Comparison of ENCODE assay signal across 25 mouse cellular contexts in the genomic region with DNA sequence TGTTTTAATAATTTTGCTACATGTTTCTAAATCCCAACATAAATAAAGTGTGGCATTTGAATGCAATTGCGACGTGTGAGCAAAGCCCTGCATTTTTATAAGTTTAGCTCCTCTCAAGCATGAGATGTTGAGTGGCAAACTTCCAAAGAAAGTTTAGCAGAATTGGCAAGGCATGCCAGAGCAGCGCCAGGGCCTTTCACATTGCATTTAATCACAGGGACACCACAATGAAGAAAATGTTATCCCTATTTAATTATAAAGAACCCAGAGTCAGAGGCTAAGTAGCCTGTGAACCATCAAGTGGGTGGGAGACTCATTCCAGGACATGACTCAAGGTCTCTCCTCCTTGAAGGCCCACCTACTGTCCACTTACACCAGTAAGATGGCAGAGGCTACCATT. TPM values are rescaled to one million over a fixed set of nuclear protein-coding genes. Genes with fewer than 3 reads are reported as not detected.
DNase-seq lines count a peak whose midpoint lies in the region; ATAC-seq lines count a peak whose summit lies in the region.
"Had no signal": no experiment of that assay in that cellular context is flagged by ENCODE, and none has a peak within 500 bp of the region (broad histone marks: within the 10 kb centered on the region; RNA-seq: fewer than 3 reads in every experiment).

No protein-coding gene starts in this region.

- peak; percentile 80 for DNase-seq in forebrain, embryonic 14.5 days (ENCODE audit: low spot score)
- DNase-seq in kidney, adult 9 months = peak; percentile 3
- DNase-seq in kidney, adult 8-10 months = no peak
- DNase-seq in 3T3-L1 (ENCODE audit: low read depth, low spot score) (peak; percentile 6), adipocyte (ENCODE audit: low spot score) (peak; percentile 57)
- DNase-seq in thymus, postnatal 14 days = no peak
- DNase-seq: adrenal gland, postnatal 10 days; cerebellum, adult 11-12 months; cerebellum, postnatal 25 days; embryo, embryonic 11 days; gastrocnemius, adult 2 months; layer of hippocampus, adult 9-11 months; liver, embryonic 13.5 days; right cerebral cortex, postnatal 14 days; spleen, adult 18-20 months; thymus, postnatal 36 days had no signal

- H3K4me3 ChIP-seq in forebrain, embryonic 14.5 days (ENCODE audit: low read depth, low read length) = no peak overlapping the region
- H3K4me3 ChIP-seq in forebrain, embryonic 15.5 days = no peak overlapping the region
- H3K4me3 ChIP-seq: gastrocnemius, adult 2 months; heart, embryonic 10.5 days; intestine, embryonic 15.5 days; limb, embryonic 12.5 days; liver, embryonic 13.5 days; lung, embryonic 15.5 days; myocyte had no signal

- WGBS in forebrain, embryonic 14.5 days = 16% methylated on average over 3 of the region's 3 CpGs
- 21% methylated on average over 3 of the region's 3 CpGs for WGBS in forebrain, embryonic 15.5 days

- H3K27ac ChIP-seq in forebrain, embryonic 14.5 days (ENCODE audit: low read depth, low read length) = no peak overlapping the region
- no peak overlapping the region for H3K27ac ChIP-seq in forebrain, embryonic 15.5 days (replicated peaks)
- H3K27ac ChIP-seq: gastrocnemius, adult 2 months; heart, embryonic 10.5 days; intestine, embryonic 15.5 days; limb, embryonic 12.5 days; liver, embryonic 13.5 days; lung, embryonic 15.5 days; macrophage had no signal

- no peaks in the 10 kb centered on the region; the same call in 1 of the 2 replicates for H3K4me1 ChIP-seq in forebrain, embryonic 14.5 days (ENCODE audit: control insufficient read depth, insufficient read depth, low read length)
- H3K4me1 ChIP-seq in forebrain, embryonic 15.5 days = no peaks in the 10 kb centered on the region; the same call in 1 of the 2 replicates
- H3K4me1 ChIP-seq: heart, embryonic 10.5 days; intestine, embryonic 15.5 days; limb, embryonic 12.5 days; liver, embryonic 13.5 days; lung, embryonic 15.5 days had no signal

- H3K4me2 ChIP-seq in forebrain, embryonic 14.5 days (ENCODE audit: low read length) = no peak overlapping the region
- H3K4me2 ChIP-seq in forebrain, embryonic 15.5 days (replicated peaks) = no peak overlapping the region
- H3K4me2 ChIP-seq: intestine, embryonic 15.5 days; limb, embryonic 12.5 days; liver, embryonic 13.5 days; lung, embryonic 15.5 days; midbrain, embryonic 11.5 days had no signal

- ATAC-seq in forebrain, embryonic 14.5 days = peak; percentile 55; the same call in 1 of the 2 replicates
- ATAC-seq in forebrain, embryonic 15.5 days (replicated peaks) = no peak
- ATAC-seq: intestine, embryonic 15.5 days had no signal

- H3K9me3 ChIP-seq in forebrain, embryonic 14.5 days (replicated peaks; ENCODE audit: control insufficient read depth, low read length) = 0 out of 2 replicates have a peak, but pooled peaks cover 3% of the 10 kb centered on the region
- no peaks in the 10 kb centered on the region for H3K9me3 ChIP-seq in forebrain, embryonic 15.5 days
- H3K9me3 ChIP-seq: heart, embryonic 10.5 days; intestine, embryonic 15.5 days; liver, embryonic 13.5 days; lung, embryonic 15.5 days had no signal

- no peak overlapping the region for H3K9ac ChIP-seq in forebrain, embryonic 14.5 days (ENCODE audit: low read length)
- no peak overlapping the region for H3K9ac ChIP-seq in forebrain, embryonic 15.5 days (replicated peaks)
- H3K9ac ChIP-seq: intestine, embryonic 15.5 days; limb, embryonic 12.5 days; liver, embryonic 13.5 days; lung, embryonic 15.5 days had no signal

- no peaks in the 10 kb centered on the region for H3K27me3 ChIP-seq in forebrain, embryonic 14.5 days (replicated peaks; ENCODE audit: control insufficient read depth, insufficient read depth, low read length)
- no peaks in the 10 kb centered on the region for H3K27me3 ChIP-seq in forebrain, embryonic 15.5 days
- H3K27me3 ChIP-seq: CH12.LX; intestine, embryonic 15.5 days; limb, embryonic 12.5 days; liver, embryonic 13.5 days; lung, embryonic 15.5 days had no signal

- H3K36me3 ChIP-seq in forebrain, embryonic 14.5 days (ENCODE audit: control insufficient read depth, insufficient read depth, low read length) = no peaks in the 10 kb centered on the region
- H3K36me3 ChIP-seq in forebrain, embryonic 15.5 days = no peaks in the 10 kb centered on the region
- H3K36me3 ChIP-seq: heart, embryonic 10.5 days; intestine, embryonic 15.5 days; limb, embryonic 12.5 days; liver, embryonic 13.5 days; lung, embryonic 15.5 days had no signal

RNA-seq across cellular contexts. Expression of a gene that starts 58.8 kb away (rescaled TPM):
- 30.6 and 31.9 TPM in 2 replicates for polyA plus RNA-seq in forebrain, embryonic 14.5 days (2014; fragmentation: Nextera tagmentation; extraction: Ambion mirVana)
- 27.2 and 27.6 TPM in 2 replicates for polyA plus RNA-seq in forebrain, embryonic 15.5 days (2015; fragmentation: Nextera tagmentation; extraction: Ambion mirVana)

RNA-seq across cellular contexts. Expression of a gene that starts 59.1 kb away (rescaled TPM):
- polyA plus RNA-seq in forebrain, embryonic 14.5 days (2014; fragmentation: Nextera tagmentation; extraction: Ambion mirVana) = 5.2 and 6.8 TPM in 2 replicates
- polyA plus RNA-seq in forebrain, embryonic 15.5 days (2015; fragmentation: Nextera tagmentation; extraction: Ambion mirVana) = 2.7 and 2.8 TPM in 2 replicates

Comparison
In these comparisons a context has a peak if more than half of its experiments do, and no peak if none do; other contexts are left out.
1. DNase-seq: peak in forebrain, embryonic 14.5 days (single experiment), kidney, adult 9 months (single experiment), 3T3-L1 (single experiment) and adipocyte (single experiment); none in kidney, adult 8-10 months (0 of 2) and thymus, postnatal 14 days (single experiment).